Mouse (Mus musculus) large intestine, adult 2 months (tissue): ENCODE measurements at regions not wholly inside any gene's neighbourhood (a gene's known extent, or its start where the extent isn't known, plus 50 kb on each side); places are given as distances from the start of the nearest gene placed in this dataset.

Experiments used
- DNase-seq: peaks from one replicate; pipeline ENCODE4 v3.0.0-alpha.2; 2012; ENCODE audit warnings: low read depth, low spot score
- WGBS: fragments of 180-500 bp; shearing (Covaris S2); methylation state at CpG from one replicate; pipeline ENCODE4 v1.1.7; 2018; 5-methylcytosine and 5-hydroxymethylcytosine counted together

DNA sequence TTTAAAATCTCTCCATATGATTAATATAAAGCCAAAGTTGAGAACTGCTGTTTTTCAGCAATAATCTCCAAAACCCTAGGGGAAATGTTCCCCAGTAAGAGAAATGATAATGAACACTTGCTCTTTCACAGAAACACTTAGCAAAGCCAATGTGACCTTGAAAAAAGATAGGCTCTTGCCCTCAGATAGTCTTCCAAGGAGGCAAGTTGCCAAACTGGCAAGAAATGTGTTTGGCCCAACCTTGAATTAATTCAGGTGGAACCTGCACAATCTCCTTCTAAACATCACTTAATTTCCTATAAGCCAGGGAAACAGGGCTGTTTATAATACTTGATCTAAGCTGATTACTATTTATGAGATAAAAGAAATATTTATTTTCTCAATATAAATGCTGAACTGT lies 244.0 kb upstream of the Gnaz start:
- no peak for DNase-seq

DNA sequence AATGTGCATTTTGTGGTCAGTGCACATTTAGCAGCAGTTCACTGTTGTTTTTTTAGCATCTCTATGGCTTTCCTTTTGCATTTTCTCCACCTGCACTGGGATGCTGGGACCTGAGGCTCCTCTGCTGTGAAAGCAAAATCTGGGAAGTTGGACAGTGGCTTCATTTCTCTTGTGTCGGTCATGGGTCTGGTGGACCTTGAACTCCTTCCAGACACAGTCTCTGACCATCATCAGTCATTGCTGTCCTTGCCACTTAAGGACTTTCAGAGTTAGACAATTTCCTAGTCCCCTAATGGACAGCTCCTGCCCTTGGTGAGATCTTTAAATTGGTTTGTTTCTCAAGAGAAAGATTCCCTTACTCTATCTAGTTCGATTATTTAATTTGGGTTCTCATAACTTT lies 217.5 kb upstream of the Gnaz start:
- WGBS = 79% methylated on average over 2 of the region's 2 CpGs
- DNase-seq = no peak

GRCm38 (mm10) chr10:74750879-74751278 lies 216.1 kb upstream of the Gnaz start:
- no peak for DNase-seq

DNA sequence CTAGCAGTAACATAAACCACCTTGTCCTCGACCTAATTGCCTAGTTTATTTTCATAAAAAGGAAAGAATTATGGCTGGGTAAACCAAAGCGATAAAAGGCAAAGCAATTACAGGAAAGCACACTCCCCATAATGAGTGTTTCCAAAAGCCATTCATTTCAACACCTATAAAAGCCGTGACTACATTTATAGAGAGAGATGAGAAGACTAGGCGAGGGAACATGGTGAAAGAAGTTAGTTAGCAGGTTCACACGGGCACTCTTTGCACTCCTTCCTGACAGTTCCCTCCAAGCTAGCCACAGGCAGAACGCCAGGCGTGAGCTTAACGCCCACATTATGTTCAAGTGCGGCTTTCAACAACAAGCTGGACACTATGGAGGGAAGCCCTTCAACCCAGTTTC lies 206.2 kb upstream of the Gnaz start:
- 46% methylated on average over 9 of the region's 9 CpGs for WGBS
- DNase-seq = no peak

DNA sequence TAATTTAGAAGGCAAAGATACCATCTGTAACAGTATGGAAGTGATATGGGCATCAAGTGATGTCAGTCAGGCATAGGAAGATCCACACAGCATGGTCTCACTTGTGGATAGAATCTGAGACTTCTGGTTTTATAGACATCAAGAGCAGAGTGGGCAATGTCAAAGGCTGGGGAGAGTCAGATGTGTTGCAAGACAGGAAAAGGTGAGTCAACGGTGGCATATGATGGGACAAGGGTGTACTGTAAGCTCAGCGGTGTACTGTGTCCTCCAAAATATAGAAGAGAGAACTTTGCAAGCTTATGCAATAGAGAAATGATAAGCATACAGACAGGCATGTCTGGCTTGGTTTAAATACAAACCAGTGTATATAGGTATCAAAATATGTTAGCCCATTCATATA lies 177.7 kb upstream of the Gnaz start:
- WGBS = 66% methylated on average over 2 of the region's 2 CpGs
- no peak for DNase-seq

DNA sequence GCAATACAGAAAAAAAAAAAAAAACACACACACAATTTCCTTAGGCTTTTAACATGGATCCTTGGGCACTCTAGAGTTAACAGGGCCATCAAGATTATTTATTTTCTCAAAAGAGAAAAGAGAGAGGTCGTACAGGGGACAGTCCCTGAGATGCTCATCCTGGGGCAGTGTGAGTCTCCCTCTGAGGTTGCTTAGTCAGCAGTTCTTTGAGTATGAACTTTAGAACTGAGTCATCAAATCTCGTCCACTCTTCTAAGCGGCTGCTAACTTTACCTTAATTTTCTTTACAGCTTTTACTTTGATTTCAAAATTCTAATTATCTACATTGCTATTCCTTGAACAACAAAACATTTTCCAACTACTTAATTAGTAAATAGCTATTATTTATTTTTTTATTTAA lies 177.0 kb upstream of the Gnaz start:
- whole genome bisulfite sequencing = 51% methylated on average over 3 of the region's 3 CpGs
- DNase-seq = no peak

DNA sequence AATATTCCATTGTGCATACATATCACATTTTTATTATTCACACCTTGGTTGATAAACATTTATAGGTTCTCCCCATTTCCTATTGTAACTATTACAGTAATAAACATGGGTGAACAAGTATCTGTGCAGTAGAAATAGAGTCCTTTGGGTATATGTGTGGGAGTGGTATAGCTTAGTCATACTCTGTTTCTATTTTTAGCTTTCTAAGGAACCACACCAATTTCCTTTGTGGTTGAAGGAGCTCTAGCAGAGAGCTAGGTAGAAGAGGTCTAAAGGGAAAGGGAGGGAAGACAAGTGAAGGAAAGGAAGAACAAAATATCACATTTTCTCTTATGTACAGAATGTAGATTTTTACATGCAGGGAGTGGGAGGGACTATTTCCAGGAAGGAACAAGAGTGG lies 143.6 kb upstream of the Gnaz start:
- no peak for DNase-seq

DNA sequence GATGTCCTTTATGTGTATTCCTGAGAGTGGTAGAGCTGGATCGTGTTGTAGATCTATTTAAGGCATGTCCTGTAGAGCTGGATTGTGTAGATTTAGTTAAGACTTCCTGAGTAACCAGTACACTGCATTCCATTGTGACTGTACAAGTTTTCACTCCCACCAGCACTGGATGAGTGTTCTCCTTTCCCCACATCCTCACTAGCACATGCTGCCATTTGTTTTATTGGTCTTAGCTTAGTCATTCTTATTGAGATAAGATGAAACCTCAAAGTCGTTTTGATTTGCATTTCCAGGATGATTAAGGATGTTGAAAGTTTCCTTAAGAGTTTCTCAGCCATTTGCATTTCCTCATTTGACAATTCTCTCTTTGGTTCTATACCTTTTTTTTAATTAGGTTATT lies 132.6 kb upstream of the Gnaz start:
- WGBS = 35% methylated on average over 2 of the region's 2 CpGs
- no peak for DNase-seq

- DNase-seq = peak; percentile 0
- WGBS = 14% methylated on average over 7 of the region's 7 CpGs
Measured at GRCm38 (mm10) chr10:74848372-74848771, 118.6 kb upstream of the Gnaz start.

DNA sequence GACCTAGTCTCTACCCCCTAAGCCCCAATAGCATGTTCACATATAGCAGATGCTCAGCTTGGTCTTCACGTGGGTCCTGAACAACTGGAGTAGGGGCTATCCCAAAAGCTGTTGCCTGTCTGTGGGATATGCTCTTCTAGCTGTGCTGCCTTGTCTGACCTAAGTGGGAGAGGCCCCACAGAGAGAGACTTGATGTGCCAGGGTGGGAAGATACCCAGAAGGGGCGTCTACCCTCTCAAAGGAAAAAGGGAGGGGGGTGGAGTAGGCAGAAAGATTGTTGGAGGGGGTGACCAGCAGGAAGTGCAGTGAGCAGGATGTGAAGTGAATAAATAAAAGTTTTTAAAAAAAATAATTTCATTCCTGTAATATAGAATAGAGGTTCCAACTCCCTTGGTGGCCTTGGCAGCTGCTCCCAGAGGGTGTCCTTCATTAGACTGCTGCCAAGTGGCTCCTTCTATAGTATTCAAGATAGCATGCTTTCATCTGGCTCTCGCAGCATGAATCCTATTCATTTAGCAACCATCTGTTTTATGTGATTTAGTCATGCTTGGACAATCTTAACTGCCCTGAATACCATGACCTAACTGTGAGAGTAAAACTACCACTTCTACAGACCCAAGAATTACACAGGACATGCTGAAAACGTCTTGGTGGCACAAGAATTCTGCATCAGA lies 111.8 kb upstream of the Gnaz start:
- 41% methylated on average over 4 of the region's 4 CpGs for WGBS

More for the DNA sequence above, 111.8 kb upstream of the Gnaz start:
- no peak for DNase-seq
